Mouse (Mus musculus): Measurements from ENCODE around the gene Adat3. TPM values are rescaled to one million over a fixed set of nuclear protein-coding genes. Genes with fewer than 3 reads are reported as not detected.
A peak's percentile ranks its signal among the peaks of the same experiment; 100 is the strongest.
"Not testable (repeated sequence)": the region's sequence is repeated elsewhere in the genome, so short reads cannot be mapped to it uniquely, and the experiment has no call there.

Adat3 gene
- total RNA-seq, 2 experiments from 2014 or later, result 1.2 to 1.8 TPM

GRCm38 (mm10) chr10:80628925-80629324 is 26.2 kb downstream of the Adat3 start:
- DNase-seq, result no peak
- intact Hi-C loops (cut with DNase I), result no loop called here

- intact Hi-C loops (cut with DNase I), result no loop called here
- DNase-seq, result no peak
Observed at GRCm38 (mm10) chr10:80635345-80635744, 32.7 kb downstream of the Adat3 start.

GRCm38 (mm10) chr10:80646936-80647335 is 44.3 kb downstream of the Adat3 start:
- DNase-seq, result no peak
- intact Hi-C loops (cut with DNase I), result loop anchor here (2.0 kb wide), 1 partner anchor 16 kb away; no protein-coding TSS in a partner anchor

- intact Hi-C loops (cut with DNase I); DNase-seq: not testable (repeated sequence)
Observed at GRCm38 (mm10) chr10:80649910-80650309, 47.2 kb downstream of the Adat3 start.

- intact Hi-C loops (cut with DNase I), result no loop called here
- no peak for DNase-seq
Observed at GRCm38 (mm10) chr10:80650392-80650791, 47.7 kb downstream of the Adat3 start.

- intact Hi-C loops (cut with DNase I), result no loop called here
- no peak for DNase-seq
Observed at GRCm38 (mm10) chr10:80653156-80653720, 50.6 kb downstream of the Adat3 start.

GRCm38 (mm10) chr10:80654866-80655265 is 52.2 kb downstream of the Adat3 start:
- intact Hi-C loops (cut with DNase I), result loop anchor here (2.0 kb wide), 2 partner anchors 30 to 76 kb away; no protein-coding TSS in a partner anchor
- DNase-seq, result no peak

- DNase-seq, result no peak
- intact Hi-C loops (cut with DNase I), result loop anchor here (2.0 kb wide), 2 partner anchors 31 to 77 kb away; no protein-coding TSS in a partner anchor
Observed at GRCm38 (mm10) chr10:80655406-80656129, 52.9 kb downstream of the Adat3 start.

- peak; percentile 96 to 97 for DNase-seq
- intact Hi-C loops (cut with DNase I), result no loop called here
Observed at GRCm38 (mm10) chr10:80656130-80656862, 53.6 kb downstream of the Adat3 start.

- no peak for DNase-seq
- intact Hi-C loops (cut with DNase I), result no loop called here
Observed at GRCm38 (mm10) chr10:80656863-80657623, 54.4 kb downstream of the Adat3 start, which contains the start of gene Btbd2. Gene Btbd2 (minus strand): TSS chr10:80657071.

Small RNA genes within 50 kb of the gene (microRNA-seq; reads per million reads assigned to microRNA genes)
- gene Mir6912, result 0 to 0.35 reads per million in 2 experiments

Other genes starting within 250 kb of the Adat3 start
- gene Plk5, start 246.4 kb upstream of the Adat3 start, total RNA-seq (2021), result under 1 TPM in 1 of 2 experiments, not detected in 1; 0.25 TPM
- 10 to 100 TPM; 12.7 to 16.1 TPM for gene Mex3d, start 215.2 kb upstream of the Adat3 start, total RNA-seq (2021)
- 100 to 1,000 TPM; 102 to 105 TPM for gene Mbd3, start 203.3 kb upstream of the Adat3 start, total RNA-seq (2021)
- gene Uqcr11, start 196.1 kb upstream of the Adat3 start, total RNA-seq (2021), result 1,000 to 10,000 TPM; 1,658 to 1,691 TPM
- gene Tcf3, start 169.2 kb upstream of the Adat3 start, total RNA-seq (2021), result 10 to 100 TPM; 40.3 to 51.8 TPM
- gene Onecut3, start 108.0 kb upstream of the Adat3 start, total RNA-seq (2021), result not detected
- not detected for gene Atp8b3, start 63.8 kb upstream of the Adat3 start, total RNA-seq (2021)
- 10 to 100 TPM; 20.3 to 21.5 TPM for gene Rexo1, start 41.3 kb upstream of the Adat3 start, total RNA-seq (2021)
- gene Klf16, start 25.6 kb upstream of the Adat3 start, total RNA-seq (2021), result 1 to 10 TPM; 5.9 to 6.9 TPM
- gene Abhd17a, start 12.5 kb upstream of the Adat3 start, total RNA-seq (2021), result 100 to 1,000 TPM in 1 of 2 experiments, 10 to 100 TPM in 1; 92.2 to 102 TPM
- 10 to 100 TPM; 25.9 to 27.8 TPM for gene Scamp4, start within 50 bp of the Adat3 start, total RNA-seq (2021)
- 1 to 10 TPM in 1 of 2 experiments, under 1 TPM in 1; 0.98 to 1.2 TPM for gene Gm49322, start 3.1 kb downstream of the Adat3 start, total RNA-seq (2021)
- gene Csnk1g2, start 20.0 kb downstream of the Adat3 start, total RNA-seq (2021), result 100 to 1,000 TPM; 137 to 141 TPM
- gene Btbd2, start 54.2 kb downstream of the Adat3 start, total RNA-seq (2021), result 10 to 100 TPM; 42.2 to 46.4 TPM
- 100 to 1,000 TPM; 143 to 159 TPM for gene Mknk2, start 75.2 kb downstream of the Adat3 start, total RNA-seq (2021)
- 10 to 100 TPM; 10.1 to 11.3 TPM for gene Mob3a, start 99.1 kb downstream of the Adat3 start, total RNA-seq (2021)
- gene Izumo4, start 99.3 kb downstream of the Adat3 start, total RNA-seq (2021), result 1 to 10 TPM; 2.9 to 4.1 TPM
- gene Ap3d1, start 139.4 kb downstream of the Adat3 start, total RNA-seq (2021), result 10 to 100 TPM; 47.6 to 52.5 TPM
- gene Dot1l, start 152.3 kb downstream of the Adat3 start, total RNA-seq (2021), result 10 to 100 TPM; 66.3 to 67.6 TPM
- 10 to 100 TPM; 36.8 to 41.4 TPM for gene Sf3a2, start 195.3 kb downstream of the Adat3 start, total RNA-seq (2021)
- 10 to 100 TPM; 32.6 to 32.9 TPM for gene Plekhj1, start 195.7 kb downstream of the Adat3 start, total RNA-seq (2021)
- under 1 TPM; 0.41 to 0.45 TPM for gene Amh, start 202.4 kb downstream of the Adat3 start, total RNA-seq (2021)
- under 1 TPM in 1 of 2 experiments, not detected in 1; 0.74 TPM for gene Jsrp1, start 210.6 kb downstream of the Adat3 start, total RNA-seq (2021)
- 1,000 to 10,000 TPM; 1,023 to 1,076 TPM for gene Oaz1, start 223.8 kb downstream of the Adat3 start, total RNA-seq (2021)
- 1 to 10 TPM; 3.8 to 6.5 TPM for gene Lingo3, start 241.2 kb downstream of the Adat3 start, total RNA-seq (2021)

Measured in heart, postnatal 10 days (tissue).